Mouse (Mus musculus) liver, postnatal 0 days (tissue): ENCODE results near the gene Prr7. TPM values are rescaled to one million over a fixed set of nuclear protein-coding genes. Genes with fewer than 3 reads are reported as not detected.

Experiments used
- ATAC-seq: fragments of 200-750 bp; cut with Nextera tagmentation; 2 replicates; pipeline ENCODE4 v1.8.0; 2017; ENCODE audit warnings: mild to moderate bottlenecking, moderate library complexity
- DNase-seq: peaks from one replicate; pipeline ENCODE4 v3.0.0-alpha.2; 2016
- H3K27ac ChIP-seq: fragments of 300-500 bp; sonication (generic); 2 replicates; pipeline ENCODE4 v1.5.1; 2014; ENCODE audit warnings: antibody characterized with exemption, moderate library complexity, mild to moderate bottlenecking, low read depth
- H3K27me3 ChIP-seq: fragments of 300-500 bp; sonication (generic); 2 replicates; pipeline ENCODE4 v1.6.1; 2014; ENCODE audit warnings: low read length, control low read depth, mixed read lengths; ENCODE audit not compliant: insufficient read depth
- H3K36me3 ChIP-seq: fragments of 300-500 bp; sonication (generic); replicated peaks from 2 replicates; pipeline ENCODE4 v1.6.1; 2014; ENCODE audit warnings: mild to moderate bottlenecking, control low read depth, low read length, moderate library complexity, mixed read lengths; ENCODE audit not compliant: insufficient read depth
- H3K4me1 ChIP-seq: fragments of 300-500 bp; sonication (generic); 2 replicates; pipeline ENCODE4 v1.6.1; 2014; ENCODE audit warnings: antibody characterized with exemption, mild to moderate bottlenecking, control low read depth; ENCODE audit not compliant: insufficient read depth
- H3K4me2 ChIP-seq: fragments of 300-500 bp; sonication (generic); 2 replicates; pipeline ENCODE4 v1.6.1; 2014; ENCODE audit warnings: low read depth, mild to moderate bottlenecking, low read length, moderate library complexity, mixed read lengths
- H3K4me3 ChIP-seq: fragments of 300-500 bp; sonication (generic); 2 replicates; pipeline ENCODE4 v1.5.1; 2014; ENCODE audit warnings: low read depth, low read length
- H3K9ac ChIP-seq: fragments of 300-500 bp; sonication (generic); replicated peaks from 2 replicates; pipeline ENCODE4 v1.6.1; 2014; ENCODE audit warnings: mild to moderate bottlenecking, moderate library complexity
- H3K9me3 ChIP-seq: fragments of 300-500 bp; sonication (generic); 2 replicates; pipeline ENCODE4 v1.6.1; 2016; ENCODE audit warnings: mild to moderate bottlenecking, control low read depth, low read length, mixed read lengths
- CTCF ChIP-seq: sonication (generic); IDR thresholded peaks from 2 replicates; pipeline ENCODE4 v1.5.1; 2016; ENCODE audit warnings: antibody characterized with exemption, low read depth
- EP300 ChIP-seq: IDR thresholded peaks from 2 replicates; pipeline ENCODE4 v1.6.1; 2016; ENCODE audit warnings: antibody characterized with exemption, low read depth, mild to moderate bottlenecking
- WGBS: fragments of 180-500 bp; shearing (Covaris S2); extraction: QIAGEN DNeasy Blood & Tissue Kit; methylation state at CpG from one replicate; pipeline ENCODE4 v1.1.7; 2014; ENCODE audit not compliant: insufficient replicate concordance; 5-methylcytosine and 5-hydroxymethylcytosine counted together
- polyA plus RNA-seq: library from polyadenylated mRNA; unstranded; fragments of >200 nt; fragmentation: Nextera tagmentation; extraction: Ambion mirVana; gene quantifications from 2 replicates; pipeline ENCODE4 v1.2.1, GENCODE M21; 2015

Gene Prr7
- polyA plus RNA-seq, 1 experiment from 2014 or later: not detected

GRCm38 (mm10) chr13:55462965-55463364 lies 1.1 kb upstream of the Prr7 start:
- Histone ChIP-seq H3K4me3 (no peak overlapping the region), H3K9me3 (no peaks in the 10 kb centered on the region), H3K4me1 (peaks cover 18% of the 10 kb centered on the region), H3K36me3 (peaks cover 33% of the 10 kb centered on the region), H3K27ac (no peak overlapping the region), H3K9ac (no peak overlapping the region), H3K4me2 (no peak overlapping the region), H3K27me3 (peaks cover 27% of the 10 kb centered on the region)
- TF ChIP-seq CTCF (no peak), EP300 (no peak)
- DNase-seq (no peak), ATAC-seq (no peak)
- WGBS: 42% methylated on average over 2 of the region's 2 CpGs

- peaks cover 27% of the 10 kb centered on the region for H3K27me3 ChIP-seq
- H3K4me2 ChIP-seq: peak overlapping the region; percentile 84
- WGBS: 18% methylated on average over 14 of the region's 14 CpGs
- no peak for DNase-seq
- H3K9ac ChIP-seq: no peak overlapping the region
- H3K4me1 ChIP-seq: peaks cover 18% of the 10 kb centered on the region
- no peak for ATAC-seq
- H3K9me3 ChIP-seq: no peaks in the 10 kb centered on the region
- TF ChIP-seq CTCF (no peak), EP300 (no peak)
- H3K27ac ChIP-seq: no peak overlapping the region
- H3K4me3 ChIP-seq: peak overlapping the region; percentile 50
- H3K36me3 ChIP-seq: peaks cover 28% of the 10 kb centered on the region
Measured at GRCm38 (mm10) chr13:55463399-55464026, 554 bp upstream of the Prr7 start.

- WGBS: 17% methylated on average over 3 of the region's 3 CpGs
- no peak for TF ChIP-seq EP300
- TF ChIP-seq CTCF: no peak
- Histone ChIP-seq H3K36me3 (peaks cover 11% of the 10 kb centered on the region), H3K4me1 (peaks cover 18% of the 10 kb centered on the region), H3K9ac (no peak overlapping the region), H3K4me2 (no peak overlapping the region), H3K27me3 (peaks cover 30% of the 10 kb centered on the region), H3K27ac (no peak overlapping the region), H3K9me3 (no peaks in the 10 kb centered on the region), H3K4me3 (no peak overlapping the region)
- no peak for DNase-seq
- no peak for ATAC-seq
Measured at GRCm38 (mm10) chr13:55465184-55465583, 1.1 kb downstream of the Prr7 start.

- no peak for ATAC-seq
- H3K4me2 ChIP-seq: no peak overlapping the region
- TF ChIP-seq EP300: no peak
Measured at GRCm38 (mm10) chr13:55465830-55466440, 1.9 kb downstream of the Prr7 start.

GRCm38 (mm10) chr13:55468851-55469560 lies 4.9 kb downstream of the Prr7 start:
- peak; percentile 56 for DNase-seq
- Histone ChIP-seq H3K36me3 (no peaks in the 10 kb centered on the region), H3K4me2 (no peak overlapping the region), H3K9me3 (no peaks in the 10 kb centered on the region), H3K4me1 (peaks cover 38% of the 10 kb centered on the region), H3K9ac (no peak overlapping the region), H3K27ac (no peak overlapping the region), H3K4me3 (no peak overlapping the region), H3K27me3 (peaks cover 63% of the 10 kb centered on the region)
- ATAC-seq: no peak
- 47% methylated on average over 13 of the region's 13 CpGs for WGBS
- TF ChIP-seq EP300: no peak
- TF ChIP-seq CTCF: peak; percentile 74

More at GRCm38 (mm10) chr13:55465830-55466440, 1.9 kb downstream of the Prr7 start:
- WGBS: 44% methylated on average over 5 of the region's 5 CpGs
- H3K27me3 ChIP-seq: peaks cover 37% of the 10 kb centered on the region
- H3K9me3 ChIP-seq: no peaks in the 10 kb centered on the region
- peaks cover 7% of the 10 kb centered on the region for H3K36me3 ChIP-seq
- H3K9ac ChIP-seq: no peak overlapping the region
- no peak overlapping the region for H3K27ac ChIP-seq
- DNase-seq: no peak
- no peak overlapping the region for H3K4me3 ChIP-seq
- peaks cover 19% of the 10 kb centered on the region for H3K4me1 ChIP-seq

- H3K4me2 ChIP-seq: no peak overlapping the region
- no peaks in the 10 kb centered on the region for H3K36me3 ChIP-seq
- H3K27ac ChIP-seq: no peak overlapping the region
- peaks cover 55% of the 10 kb centered on the region for H3K27me3 ChIP-seq
- ATAC-seq (no peak), DNase-seq (no peak)
- peaks cover 25% of the 10 kb centered on the region for H3K4me1 ChIP-seq
- H3K9me3 ChIP-seq: no peaks in the 10 kb centered on the region
- H3K4me3 ChIP-seq: no peak overlapping the region
- 72% methylated on average over 9 of the region's 9 CpGs for WGBS
- no peak for TF ChIP-seq EP300
- no peak overlapping the region for H3K9ac ChIP-seq
Measured at GRCm38 (mm10) chr13:55470372-55470771, 6.3 kb downstream of the Prr7 start.
